Mouse (Mus musculus) cerebellum, adult 2 months (tissue): Measurements from ENCODE around the gene Cspg4.

Source experiments
- CTCF ChIP-seq: fragments of 200-500 bp; IDR thresholded peaks from 2 replicates; pipeline ENCODE4 v1.5.1; 2011; ENCODE audit warnings: low read depth, mild to moderate bottlenecking, control low read depth, low read length, moderate library complexity, borderline replicate concordance; ENCODE audit not compliant: insufficient read depth
- POLR2A ChIP-seq: fragments of 200-500 bp; IDR thresholded peaks from 2 replicates; pipeline ENCODE4 v1.6.1; 2011; ENCODE audit warnings: low read length, control low read depth, borderline replicate concordance; ENCODE audit not compliant: insufficient read depth

- no peak for TF ChIP-seq POLR2A
- TF ChIP-seq CTCF: no peak
These were observed 14.5 kb upstream of the Cspg4 start for GRCm38 (mm10) chr9:56850128-56850904.
